Mouse (Mus musculus): ENCODE data around the gene Gm33543. TPM values are rescaled to one million over a fixed set of nuclear protein-coding genes. Genes with fewer than 3 reads are reported as not detected.

Gm33543 gene
- polyA plus RNA-seq, 1 experiment from 2014 or later, result not detected

- H3K9me3 ChIP-seq (ENCODE audit: control insufficient read depth, low read length), result no peaks in the 10 kb centered on the region
- H3K9ac ChIP-seq (ENCODE audit: low read length), result no peak overlapping the region
- no peak overlapping the region for H3K4me3 ChIP-seq (ENCODE audit: low read depth, low read length)
- no peak for ATAC-seq (ENCODE audit: low FRiP score)
- H3K36me3 ChIP-seq (ENCODE audit: control insufficient read depth, insufficient read depth, low read length), result no peaks in the 10 kb centered on the region
- H3K27ac ChIP-seq (ENCODE audit: low read depth, low read length), result no peak overlapping the region
- no peaks in the 10 kb centered on the region for H3K27me3 ChIP-seq (ENCODE audit: control insufficient read depth, insufficient read depth, low read length)
- no peak overlapping the region for H3K4me2 ChIP-seq
- WGBS, result 87% methylated on average over 3 of the region's 3 CpGs
- no peak for DNase-seq (ENCODE audit: low spot score, missing footprints)
- H3K4me1 ChIP-seq (ENCODE audit: control insufficient read depth, insufficient read depth, low read length), result no peaks in the 10 kb centered on the region
These were observed 1.5 kb downstream of the Gm33543 start for GRCm38 (mm10) chr10:95841241-95841640.

DNA sequence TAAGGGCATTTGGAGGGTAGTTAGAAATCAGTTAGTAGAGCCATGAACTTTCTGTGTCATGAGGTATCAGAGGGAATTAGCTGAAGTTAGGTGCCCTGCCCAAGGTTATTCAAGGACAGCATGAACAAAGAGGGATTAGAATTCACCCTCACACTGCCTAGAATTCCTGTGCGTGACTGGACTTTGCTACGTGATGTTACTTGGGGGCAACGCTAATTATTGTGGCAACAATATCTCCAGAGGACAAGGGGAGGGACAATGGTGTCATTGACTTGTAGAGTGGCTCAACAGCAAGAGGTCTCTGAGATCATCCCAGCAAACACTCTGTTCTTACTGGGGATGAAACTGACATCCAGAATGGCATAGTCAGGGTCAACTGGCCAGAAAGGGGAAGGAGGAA, 2.9 kb downstream of the Gm33543 start:
- no peak overlapping the region for H3K9ac ChIP-seq (ENCODE audit: low read length)
- WGBS, result 36% methylated on average over 3 of the region's 3 CpGs
- DNase-seq (ENCODE audit: low spot score, missing footprints), result no peak

GRCm38 (mm10) chr10:95839036-95839435, 3.7 kb downstream of the Gm33543 start:
- Histone ChIP-seq H3K9me3 (ENCODE audit: control insufficient read depth, low read length) (no peaks in the 10 kb centered on the region), H3K4me3 (ENCODE audit: low read depth, low read length) (no peak overlapping the region), H3K4me1 (ENCODE audit: control insufficient read depth, insufficient read depth, low read length) (no peaks in the 10 kb centered on the region), H3K27me3 (ENCODE audit: control insufficient read depth, insufficient read depth, low read length) (no peaks in the 10 kb centered on the region), H3K36me3 (ENCODE audit: control insufficient read depth, insufficient read depth, low read length) (no peaks in the 10 kb centered on the region), H3K27ac (ENCODE audit: low read depth, low read length) (no peak overlapping the region), H3K9ac (ENCODE audit: low read length) (no peak overlapping the region), H3K4me2 (no peak overlapping the region)
- ATAC-seq (ENCODE audit: low FRiP score) (no peak), DNase-seq (ENCODE audit: low spot score, missing footprints) (peak; percentile 61)
- WGBS, result 90% methylated on average over 4 of the region's 4 CpGs

More for the DNA sequence above, 2.9 kb downstream of the Gm33543 start:
- Histone ChIP-seq H3K4me1 (ENCODE audit: control insufficient read depth, insufficient read depth, low read length) (no peaks in the 10 kb centered on the region), H3K36me3 (ENCODE audit: control insufficient read depth, insufficient read depth, low read length) (no peaks in the 10 kb centered on the region), H3K4me2 (no peak overlapping the region), H3K4me3 (ENCODE audit: low read depth, low read length) (no peak overlapping the region), H3K27ac (ENCODE audit: low read depth, low read length) (no peak overlapping the region), H3K9me3 (ENCODE audit: control insufficient read depth, low read length) (no peaks in the 10 kb centered on the region), H3K27me3 (ENCODE audit: control insufficient read depth, insufficient read depth, low read length) (no peaks in the 10 kb centered on the region)
- ATAC-seq (ENCODE audit: low FRiP score), result no peak

DNA sequence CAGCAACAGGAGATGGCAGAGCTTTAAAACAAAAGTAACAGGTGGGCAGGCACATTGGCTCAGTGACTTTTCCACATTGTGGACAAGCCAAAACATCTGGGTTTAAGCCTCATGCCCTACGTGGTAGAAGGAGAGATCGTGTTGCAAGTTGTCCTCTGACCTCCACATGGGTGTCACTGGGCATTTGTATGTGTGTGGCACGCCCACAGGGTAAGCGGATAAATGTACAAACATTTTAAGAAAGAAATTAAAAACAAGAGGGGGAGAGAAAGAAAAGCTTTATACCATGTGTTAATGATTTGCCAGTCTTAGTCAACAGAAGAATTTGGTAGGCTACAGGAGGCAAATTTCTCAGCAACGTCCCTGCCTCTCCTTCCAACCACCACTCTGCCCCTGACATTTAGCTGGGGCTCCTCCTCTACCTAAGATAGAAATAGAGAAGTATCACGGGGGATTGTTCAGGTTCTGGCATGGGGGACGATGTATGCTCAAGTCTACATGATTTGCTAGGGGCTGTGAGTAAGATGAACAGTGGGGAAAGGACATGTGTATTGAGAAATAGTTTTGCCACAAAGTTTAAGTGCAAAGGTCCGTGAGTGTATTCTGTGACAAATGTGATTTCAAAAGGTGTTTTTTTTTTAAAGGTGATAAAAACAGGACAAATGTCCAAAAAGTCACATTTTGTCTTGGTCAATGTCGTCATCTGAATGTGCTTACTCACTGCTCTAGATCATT, 6.0 kb downstream of the Gm33543 start:
- H3K9ac ChIP-seq (ENCODE audit: low read length), result no peak overlapping the region
- H3K27me3 ChIP-seq (ENCODE audit: control insufficient read depth, insufficient read depth, low read length), result no peaks in the 10 kb centered on the region
- DNase-seq (ENCODE audit: low spot score, missing footprints) (peak; percentile 41), ATAC-seq (ENCODE audit: low FRiP score) (no peak)
- 78% methylated on average over 9 of the region's 9 CpGs for WGBS
- no peak overlapping the region for H3K27ac ChIP-seq (ENCODE audit: low read depth, low read length)
- no peak overlapping the region for H3K4me3 ChIP-seq (ENCODE audit: low read depth, low read length)
- no peaks in the 10 kb centered on the region for H3K4me1 ChIP-seq (ENCODE audit: control insufficient read depth, insufficient read depth, low read length)
- H3K36me3 ChIP-seq (ENCODE audit: control insufficient read depth, insufficient read depth, low read length), result no peaks in the 10 kb centered on the region
- no peak overlapping the region for H3K4me2 ChIP-seq
- no peaks in the 10 kb centered on the region for H3K9me3 ChIP-seq (ENCODE audit: control insufficient read depth, low read length)

- WGBS, result 88% methylated on average over 5 of the region's 5 CpGs
- ATAC-seq (ENCODE audit: low FRiP score), result no peak
- H3K9ac ChIP-seq (ENCODE audit: low read length), result no peak overlapping the region
- H3K4me2 ChIP-seq, result no peak overlapping the region
- H3K27me3 ChIP-seq (ENCODE audit: control insufficient read depth, insufficient read depth, low read length), result no peaks in the 10 kb centered on the region
- H3K9me3 ChIP-seq (ENCODE audit: control insufficient read depth, low read length), result no peaks in the 10 kb centered on the region
- H3K4me3 ChIP-seq (ENCODE audit: low read depth, low read length), result no peak overlapping the region
- no peak overlapping the region for H3K27ac ChIP-seq (ENCODE audit: low read depth, low read length)
- H3K4me1 ChIP-seq (ENCODE audit: control insufficient read depth, insufficient read depth, low read length), result peaks cover 6% of the 10 kb centered on the region; the same call in 1 of the 2 replicates
- no peak for DNase-seq (ENCODE audit: low spot score, missing footprints)
- no peaks in the 10 kb centered on the region for H3K36me3 ChIP-seq (ENCODE audit: control insufficient read depth, insufficient read depth, low read length)
These were observed 11.8 kb downstream of the Gm33543 start for GRCm38 (mm10) chr10:95830891-95831290.

- Histone ChIP-seq H3K9me3 (ENCODE audit: control insufficient read depth, low read length) (no peaks in the 10 kb centered on the region), H3K36me3 (ENCODE audit: control insufficient read depth, insufficient read depth, low read length) (no peaks in the 10 kb centered on the region), H3K4me1 (ENCODE audit: control insufficient read depth, insufficient read depth, low read length) (peaks cover 6% of the 10 kb centered on the region; the same call in 1 of the 2 replicates), H3K27ac (ENCODE audit: low read depth, low read length) (no peak overlapping the region), H3K4me3 (ENCODE audit: low read depth, low read length) (no peak overlapping the region), H3K27me3 (ENCODE audit: control insufficient read depth, insufficient read depth, low read length) (no peaks in the 10 kb centered on the region), H3K9ac (ENCODE audit: low read length) (no peak overlapping the region), H3K4me2 (no peak overlapping the region)
- ATAC-seq (ENCODE audit: low FRiP score) (no peak), DNase-seq (ENCODE audit: low spot score, missing footprints) (no peak)
These were observed 13.3 kb downstream of the Gm33543 start for GRCm38 (mm10) chr10:95829471-95829870.

- WGBS, result 80% methylated on average over 5 of the region's 5 CpGs
- H3K27ac ChIP-seq (ENCODE audit: low read depth, low read length), result no peak overlapping the region
These were observed 14.4 kb downstream of the Gm33543 start for GRCm38 (mm10) chr10:95828374-95828773.

DNA sequence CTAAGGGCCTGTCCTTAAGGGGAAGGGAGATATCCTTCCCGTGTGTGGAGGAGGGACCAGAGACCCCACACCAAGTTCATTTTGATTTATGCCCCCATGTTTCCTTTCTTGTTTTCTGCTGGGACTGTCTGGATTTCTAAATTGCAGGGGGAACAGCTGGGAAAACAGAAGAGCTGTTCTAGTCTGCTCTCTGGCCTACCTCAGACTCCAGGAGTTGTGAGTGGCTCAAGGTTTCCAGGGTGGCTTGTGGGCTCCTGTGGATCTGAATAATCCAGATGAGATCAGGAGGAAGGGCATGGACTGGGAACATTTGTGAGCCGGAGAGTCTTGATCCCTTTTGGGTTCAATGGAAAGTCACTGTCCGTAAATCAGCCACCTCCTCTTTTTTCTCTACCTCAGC, 17.1 kb downstream of the Gm33543 start:
- Histone ChIP-seq H3K27me3 (ENCODE audit: control insufficient read depth, insufficient read depth, low read length) (no peaks in the 10 kb centered on the region), H3K27ac (ENCODE audit: low read depth, low read length) (no peak overlapping the region), H3K4me1 (ENCODE audit: control insufficient read depth, insufficient read depth, low read length) (peaks cover 6% of the 10 kb centered on the region; the same call in 1 of the 2 replicates), H3K4me3 (ENCODE audit: low read depth, low read length) (no peak overlapping the region), H3K36me3 (ENCODE audit: control insufficient read depth, insufficient read depth, low read length) (no peaks in the 10 kb centered on the region), H3K9me3 (ENCODE audit: control insufficient read depth, low read length) (no peaks in the 10 kb centered on the region), H3K4me2 (no peak overlapping the region), H3K9ac (ENCODE audit: low read length) (no peak overlapping the region)
- DNase-seq (ENCODE audit: low spot score, missing footprints), result no peak
- no peak for ATAC-seq (ENCODE audit: low FRiP score)
- 35% methylated on average over 3 of the region's 3 CpGs for WGBS

More at GRCm38 (mm10) chr10:95828374-95828773, 14.4 kb downstream of the Gm33543 start:
- Histone ChIP-seq H3K4me3 (ENCODE audit: low read depth, low read length) (no peak overlapping the region), H3K4me1 (ENCODE audit: control insufficient read depth, insufficient read depth, low read length) (peaks cover 6% of the 10 kb centered on the region; the same call in 1 of the 2 replicates), H3K9me3 (ENCODE audit: control insufficient read depth, low read length) (no peaks in the 10 kb centered on the region), H3K9ac (ENCODE audit: low read length) (no peak overlapping the region), H3K36me3 (ENCODE audit: control insufficient read depth, insufficient read depth, low read length) (no peaks in the 10 kb centered on the region), H3K4me2 (no peak overlapping the region), H3K27me3 (ENCODE audit: control insufficient read depth, insufficient read depth, low read length) (no peaks in the 10 kb centered on the region)
- no peak for ATAC-seq (ENCODE audit: low FRiP score)
- DNase-seq (ENCODE audit: low spot score, missing footprints), result peak; percentile 61

DNA sequence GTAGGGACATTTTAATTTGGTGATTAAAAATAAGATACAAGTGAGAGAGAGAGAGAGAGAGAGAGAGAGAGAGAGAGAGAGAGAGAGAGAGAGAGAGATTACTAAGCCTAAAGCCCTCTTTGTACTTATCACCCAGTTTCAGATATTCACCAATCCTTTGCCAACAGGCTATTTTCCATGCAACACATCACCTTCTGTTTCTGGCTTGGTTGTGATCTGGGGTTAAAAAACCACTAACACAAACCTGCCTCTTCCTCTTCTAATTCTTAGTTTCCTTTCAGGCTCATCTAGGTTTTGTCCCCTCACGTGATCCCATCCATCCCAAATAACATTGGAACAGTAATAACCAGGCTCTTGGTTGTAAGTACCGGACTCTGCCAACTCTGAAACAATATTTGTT, 24.2 kb downstream of the Gm33543 start:
- peak; percentile 54 for DNase-seq (ENCODE audit: low spot score, missing footprints)
- Histone ChIP-seq H3K4me2 (no peak overlapping the region), H3K4me1 (ENCODE audit: control insufficient read depth, insufficient read depth, low read length) (peaks cover 4% of the 10 kb centered on the region; the same call in 1 of the 2 replicates), H3K4me3 (ENCODE audit: low read depth, low read length) (no peak overlapping the region), H3K27me3 (ENCODE audit: control insufficient read depth, insufficient read depth, low read length) (no peaks in the 10 kb centered on the region), H3K9ac (ENCODE audit: low read length) (no peak overlapping the region), H3K27ac (ENCODE audit: low read depth, low read length) (no peak overlapping the region), H3K36me3 (ENCODE audit: control insufficient read depth, insufficient read depth, low read length) (no peaks in the 10 kb centered on the region), H3K9me3 (ENCODE audit: control insufficient read depth, low read length) (no peaks in the 10 kb centered on the region)
- no peak for ATAC-seq (ENCODE audit: low FRiP score)
- WGBS, result 98% methylated on average over 2 of the region's 2 CpGs
